Mouse (Mus musculus) neutrophil, adult 5-6 weeks (primary cell): ENCODE results near the gene Csmd2. TPM values are rescaled to one million over a fixed set of nuclear protein-coding genes. Genes with fewer than 3 reads are reported as not detected.

ENCODE experiments used
- ATAC-seq: fragments of 151-379, 151-347 bp; 2 replicates; pipeline ENCODE4 v1.8.0; 2017; ENCODE audit warnings: mild to moderate bottlenecking, moderate TSS enrichment; ENCODE audit not compliant: insufficient number of reproducible peaks, poor library complexity, low FRiP score, severe bottlenecking; ENCODE audit errors: extremely low read depth
- total RNA-seq: library from RNA; stranded (forward); fragments of 200-1000 nt; gene quantifications from 2 replicates; pipeline ENCODE4 v1.2.3, GENCODE M21; 2017

Gene Csmd2
- total RNA-seq, 1 experiment from 2014 or later = not detected

DNA sequence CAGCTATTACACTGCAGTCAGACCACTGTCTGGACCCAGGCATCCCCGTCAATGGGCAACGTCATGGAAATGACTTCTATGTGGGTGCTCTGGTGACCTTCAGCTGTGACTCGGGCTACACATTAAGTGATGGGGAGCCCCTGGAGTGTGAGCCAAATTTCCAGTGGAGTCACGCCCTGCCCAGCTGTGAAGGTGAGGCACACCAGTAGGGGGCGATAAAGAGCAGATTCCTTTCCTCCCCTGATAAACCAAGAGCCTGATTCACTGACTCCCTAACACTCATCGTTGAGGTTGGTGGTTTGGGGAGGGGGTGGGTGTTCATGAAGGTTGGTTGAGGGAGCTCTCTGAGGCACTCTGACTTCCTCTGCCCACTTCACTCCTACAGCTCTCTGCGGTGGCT lies 396.1 kb downstream of the Csmd2 start:
- ATAC-seq = no peak

DNA sequence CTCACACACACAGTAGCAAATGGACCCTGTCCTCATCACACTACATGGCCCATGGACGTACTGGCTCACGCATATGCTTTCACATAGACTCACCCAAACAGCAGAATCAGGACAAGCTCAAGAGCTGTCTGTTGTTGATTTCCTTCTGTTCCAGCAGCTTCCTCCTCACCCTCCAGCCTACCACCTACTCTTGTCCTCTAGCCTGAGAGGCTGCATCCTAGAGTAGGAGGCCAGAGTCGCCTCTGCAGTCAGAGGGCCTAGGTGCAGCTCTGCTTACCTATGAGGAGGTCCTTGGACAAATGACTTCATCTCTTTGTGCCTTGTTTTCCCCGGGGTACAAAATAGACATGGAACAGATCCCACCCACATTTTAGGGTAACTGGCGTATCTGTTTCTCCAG lies 403.8 kb downstream of the Csmd2 start:
- ATAC-seq = no peak

DNA sequence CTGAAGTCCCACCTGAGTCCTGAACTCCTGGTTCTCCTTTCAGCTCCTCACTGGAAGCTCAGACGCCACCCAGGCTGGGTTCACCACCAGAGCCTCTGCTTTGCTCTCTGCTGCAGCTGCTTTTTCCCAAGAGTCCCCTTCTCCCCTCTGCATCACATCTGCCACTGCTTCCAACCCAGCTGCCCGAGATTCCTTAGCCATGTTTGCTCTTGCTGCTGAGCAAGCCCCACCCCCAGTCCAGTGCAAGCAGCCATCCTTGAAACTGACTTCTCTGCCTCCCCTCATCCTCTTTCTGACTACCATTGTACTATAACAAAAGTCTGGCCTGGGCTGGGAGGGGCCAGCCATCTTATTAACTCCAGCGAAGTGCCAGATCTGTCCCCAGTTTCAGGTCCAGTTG lies 404.6 kb downstream of the Csmd2 start:
- no peak for ATAC-seq

DNA sequence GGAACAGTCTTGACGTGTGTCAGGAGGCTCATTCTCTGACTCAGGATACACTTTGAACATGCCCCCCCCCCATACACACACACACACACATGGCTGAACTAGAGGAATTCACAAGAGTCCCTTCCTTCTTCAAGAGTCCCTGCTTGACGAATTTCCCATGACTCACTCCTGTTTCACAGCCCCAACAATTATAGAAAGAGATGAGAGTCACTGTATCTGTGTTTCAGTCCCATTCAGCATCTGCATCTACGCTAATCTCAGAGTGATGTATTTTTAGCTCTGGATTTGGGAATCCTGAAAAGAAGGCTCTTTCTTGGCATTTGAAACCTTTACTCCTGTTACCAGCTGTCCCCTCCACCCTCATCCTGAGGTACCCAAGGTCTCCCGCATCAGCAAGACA lies 406.2 kb downstream of the Csmd2 start:
- ATAC-seq = no peak

DNA sequence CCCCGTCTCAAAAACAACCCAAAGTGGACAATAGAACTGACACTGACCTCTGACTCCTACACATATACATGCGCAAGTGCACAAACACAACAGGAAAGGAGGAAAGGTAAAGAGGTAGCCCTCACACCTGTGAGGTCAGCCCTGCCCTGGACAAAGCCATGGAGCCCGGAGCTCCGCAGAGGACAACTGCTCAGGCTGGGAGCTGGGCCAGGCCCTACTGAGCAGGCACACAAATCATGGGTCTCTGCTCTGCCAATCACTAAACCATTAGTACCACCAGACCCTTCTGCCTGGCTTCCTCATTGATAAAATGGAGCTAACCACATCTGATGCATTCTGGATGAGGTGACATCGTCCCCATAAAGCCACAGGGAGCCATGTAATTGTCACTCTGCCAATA lies 409.0 kb downstream of the Csmd2 start:
- ATAC-seq = no peak

DNA sequence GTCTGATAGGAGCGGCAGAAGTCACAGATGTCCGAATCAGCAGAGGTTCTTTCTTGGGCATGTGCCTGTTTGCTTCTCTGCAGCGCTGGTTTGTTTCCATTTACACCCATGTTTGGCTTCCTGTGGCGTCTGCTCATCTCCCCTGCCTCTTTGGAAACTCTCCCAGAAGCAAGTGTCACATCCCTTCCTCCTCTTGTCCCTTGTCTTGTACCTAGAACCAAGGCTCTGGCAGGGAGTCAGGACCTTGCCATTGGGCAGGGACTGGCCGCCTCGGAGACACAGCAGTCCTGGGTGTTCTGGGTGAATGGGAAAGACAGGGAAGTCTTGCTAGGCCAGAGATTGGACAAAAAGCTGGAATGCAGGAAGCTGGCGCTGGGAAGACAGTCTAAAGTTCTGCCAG lies 410.1 kb downstream of the Csmd2 start:
- no peak for ATAC-seq

DNA sequence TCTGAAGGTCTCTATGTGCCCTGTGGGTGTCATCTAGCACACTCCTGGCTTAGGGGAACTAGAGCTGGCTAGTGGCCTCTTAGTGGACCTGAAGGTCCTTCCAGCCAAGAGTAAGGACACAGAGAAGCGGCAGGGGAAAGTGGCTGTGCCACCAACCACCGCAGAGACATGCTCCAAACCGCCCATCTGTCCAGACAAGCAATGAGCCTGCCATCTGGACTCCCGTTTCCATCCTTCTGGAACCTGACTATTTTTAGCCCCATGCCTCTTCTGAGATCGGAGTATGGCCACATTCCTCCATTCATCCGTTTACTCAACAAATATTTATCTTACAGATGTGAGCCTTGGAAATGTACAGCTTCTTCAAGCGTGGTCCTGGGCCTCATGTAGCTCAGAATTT lies 411.3 kb downstream of the Csmd2 start:
- no peak for ATAC-seq

DNA sequence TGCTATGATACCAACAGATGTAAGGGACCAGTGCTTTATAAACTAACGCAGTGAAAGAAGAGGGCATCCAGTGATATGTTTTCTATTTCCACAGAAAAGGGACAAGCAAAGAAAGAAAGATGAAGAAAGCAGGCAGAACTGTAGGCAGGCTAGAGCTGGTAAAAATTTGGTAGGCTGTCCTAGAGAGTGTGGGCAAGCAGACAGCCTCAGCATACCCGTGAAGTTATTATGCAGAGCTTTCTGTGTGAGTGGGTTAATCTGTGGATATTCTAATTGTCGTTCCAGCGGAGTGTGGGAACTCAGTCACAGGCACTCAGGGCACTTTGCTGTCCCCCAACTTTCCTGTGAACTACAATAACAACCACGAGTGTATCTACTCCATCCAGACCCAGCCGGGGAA lies 412.4 kb downstream of the Csmd2 start:
- ATAC-seq = no peak

DNA sequence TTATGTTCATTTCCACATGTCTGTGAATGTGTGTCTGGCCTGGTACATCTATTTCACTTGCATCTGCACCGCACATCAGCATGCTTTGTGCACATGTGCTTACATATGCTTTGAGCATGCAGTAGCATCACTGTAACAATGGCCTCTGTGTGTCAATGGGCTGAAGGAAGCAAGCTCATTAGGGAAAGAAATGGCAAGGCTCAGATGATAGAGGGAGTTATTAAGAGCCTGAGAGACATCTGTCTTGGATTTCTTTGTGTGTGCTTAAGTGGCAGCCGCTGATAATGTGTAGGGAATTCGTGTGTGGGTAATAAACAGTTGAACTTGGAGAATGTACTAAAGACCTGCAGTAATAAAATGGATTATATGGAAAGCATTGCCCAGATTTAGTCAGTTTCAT lies 413.9 kb downstream of the Csmd2 start:
- no peak for ATAC-seq

DNA sequence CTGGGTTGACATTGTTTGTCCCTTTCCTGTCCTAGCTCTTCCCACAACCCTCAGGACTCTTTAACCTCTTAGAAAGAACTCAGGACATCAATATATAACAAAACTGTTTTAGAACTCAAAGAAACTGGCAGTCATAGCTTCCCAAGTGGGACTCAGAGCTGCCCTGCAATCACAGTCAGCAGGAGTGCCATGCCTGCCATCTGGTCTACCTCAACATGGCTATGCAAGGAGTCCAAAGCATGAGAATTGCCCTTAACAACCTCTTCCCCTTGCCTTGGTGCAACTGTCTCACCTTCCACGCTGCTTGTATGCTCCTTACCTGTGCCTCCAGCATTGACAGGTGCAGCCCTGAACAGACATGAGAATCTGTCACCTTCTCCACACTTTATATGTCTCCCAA lies 415.0 kb downstream of the Csmd2 start:
- no peak for ATAC-seq

DNA sequence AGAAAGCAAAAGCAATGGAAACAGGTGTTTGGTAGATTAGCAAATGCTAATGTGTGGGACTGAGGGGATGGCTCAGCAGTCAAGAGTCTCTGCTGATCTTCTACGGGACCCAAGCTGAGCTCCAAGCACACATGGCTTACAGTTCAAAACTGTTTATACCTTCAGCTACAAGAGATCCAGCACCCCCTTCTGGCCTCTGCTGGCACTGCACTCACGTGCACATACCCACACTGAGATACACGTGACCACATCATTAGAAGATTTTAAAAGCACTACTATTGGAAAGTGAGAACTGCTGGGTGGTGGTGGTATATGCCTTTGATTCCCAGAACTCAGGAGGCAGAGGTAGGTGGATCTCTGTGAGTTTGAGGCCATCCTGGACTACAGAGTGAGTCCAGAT lies 417.9 kb downstream of the Csmd2 start:
- ATAC-seq = no peak

DNA sequence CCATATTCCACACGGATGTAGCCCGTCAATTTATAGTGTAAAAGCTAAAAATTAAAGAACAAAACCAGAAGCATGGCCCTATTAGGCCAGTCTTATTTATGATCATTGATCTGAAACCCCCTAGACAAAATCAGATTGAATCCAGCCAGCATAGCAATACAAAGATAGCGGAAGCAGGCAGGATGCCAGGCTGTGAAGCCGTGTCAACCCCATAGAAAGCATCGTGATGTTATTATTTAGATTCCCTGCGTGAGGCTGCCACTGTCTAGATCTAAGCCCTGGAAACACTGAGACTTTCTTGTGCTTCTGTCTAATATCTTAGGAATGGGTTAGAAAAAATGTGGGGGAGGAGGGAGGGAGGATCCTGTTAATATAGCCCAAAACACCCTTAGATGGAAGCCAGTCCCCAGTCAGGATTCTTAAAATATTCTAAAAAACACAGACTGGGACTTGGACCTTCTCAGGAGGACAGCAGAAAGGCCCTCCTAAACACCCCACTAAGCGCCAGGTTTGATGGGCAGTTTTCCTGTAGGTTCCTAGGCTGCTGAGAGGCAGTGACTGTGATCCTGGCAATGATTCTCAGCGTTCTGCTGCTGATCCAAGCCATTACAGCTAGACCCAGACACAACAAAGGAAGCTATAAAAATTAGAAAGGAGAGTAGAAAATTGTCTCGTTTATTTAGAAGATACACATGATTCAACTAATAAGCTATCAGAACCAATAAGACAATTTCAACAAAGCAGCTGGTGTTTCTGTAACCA lies 419.6 kb downstream of the Csmd2 start:
- no peak for ATAC-seq

DNA sequence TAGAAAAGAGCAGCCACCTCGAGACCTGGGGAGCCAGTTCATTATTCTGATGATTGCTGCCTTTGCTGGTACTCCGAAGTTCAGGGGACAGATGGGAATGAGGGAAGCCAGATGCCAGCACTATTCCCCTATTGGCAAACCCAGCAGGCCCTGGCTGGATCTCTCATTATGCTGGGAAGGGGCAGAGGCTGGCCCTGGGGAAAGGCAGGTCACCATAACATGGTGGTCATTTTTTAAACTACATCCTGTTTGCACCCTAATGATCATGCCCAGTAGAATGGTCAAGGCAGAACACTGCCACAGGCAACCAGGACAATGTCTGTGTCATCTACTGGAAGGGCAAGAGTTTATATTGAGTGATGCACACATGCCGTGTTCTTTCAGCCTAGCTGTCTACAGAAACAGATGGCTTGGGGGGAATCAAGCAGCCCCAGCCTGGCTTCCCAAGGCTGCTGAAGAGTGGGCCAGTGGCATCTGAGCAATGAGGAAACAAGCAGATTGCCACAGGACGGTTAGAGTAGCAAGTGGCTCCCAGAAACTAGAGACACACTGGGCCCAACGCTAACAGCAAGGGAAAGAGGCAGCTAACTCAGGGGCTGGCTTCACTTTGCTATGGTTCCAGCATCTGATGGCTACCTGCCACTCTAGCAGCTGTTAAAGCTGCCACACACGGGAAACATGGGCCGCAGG lies 424.4 kb downstream of the Csmd2 start:
- ATAC-seq = no peak

DNA sequence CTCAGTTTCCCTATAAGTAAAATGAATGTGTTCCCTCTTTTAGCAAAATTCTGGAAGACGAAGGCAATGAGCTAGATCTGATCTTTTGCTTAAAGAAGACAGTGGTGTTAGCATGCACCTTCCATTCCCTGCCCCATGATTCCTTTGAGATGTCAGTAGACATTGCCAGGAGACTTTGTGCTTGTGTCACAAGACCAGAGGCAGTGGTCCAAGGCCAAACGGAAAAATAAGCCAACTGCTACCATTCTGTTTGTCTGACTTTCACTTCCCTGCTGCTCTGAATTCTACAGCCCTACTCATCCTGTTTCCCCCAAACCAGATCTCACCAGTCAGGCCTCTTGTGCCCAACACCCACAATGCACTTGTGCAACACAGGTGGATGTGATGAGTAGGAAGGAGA lies 427.1 kb downstream of the Csmd2 start:
- no peak for ATAC-seq

DNA sequence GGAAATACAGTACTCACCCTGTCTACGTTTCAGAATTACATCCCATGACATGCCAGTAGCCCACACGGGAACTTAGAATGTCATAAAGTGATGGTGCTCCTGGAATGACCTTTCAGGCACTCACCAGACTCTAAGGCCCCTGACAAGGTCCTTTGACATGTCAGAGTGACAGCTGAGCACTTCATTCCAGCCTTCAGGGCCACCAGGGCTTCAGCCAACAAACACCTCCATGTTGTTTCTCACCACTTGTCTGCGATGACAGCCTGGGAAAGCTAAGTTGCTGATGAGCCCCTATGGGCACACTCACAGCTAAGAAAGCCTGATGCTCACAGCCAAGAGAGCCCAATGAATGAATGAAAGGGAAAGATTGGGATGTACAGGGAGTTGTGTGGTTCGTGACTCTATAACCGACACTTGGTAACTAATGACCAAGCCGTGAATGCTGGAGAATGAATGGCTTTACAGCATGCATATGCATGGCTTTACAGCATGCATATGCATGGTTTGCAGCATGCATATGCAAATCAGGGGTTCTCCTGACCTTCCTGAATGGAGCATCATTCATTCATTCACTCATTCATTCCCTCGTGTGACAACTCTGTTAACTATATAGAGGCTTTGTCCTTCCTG lies 432.4 kb downstream of the Csmd2 start:
- no peak for ATAC-seq

DNA sequence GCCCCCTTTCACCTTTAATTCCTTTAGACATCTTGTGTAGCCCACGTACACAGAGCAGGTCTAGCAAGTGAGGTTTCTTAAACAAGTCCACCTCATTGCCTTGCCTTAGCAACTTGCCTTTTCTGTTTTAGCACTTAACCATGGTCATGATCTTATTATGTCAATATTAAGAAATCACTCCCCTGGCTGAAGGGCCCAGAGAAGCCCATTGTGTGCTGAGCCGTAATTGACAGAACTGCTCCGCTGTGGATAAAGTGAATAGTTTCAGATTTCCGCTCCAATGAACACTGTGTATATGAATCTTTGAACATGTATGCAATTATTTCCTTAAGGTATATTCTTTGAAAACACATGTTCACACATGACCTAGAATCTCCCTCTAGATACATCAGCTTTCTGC lies 434.8 kb downstream of the Csmd2 start:
- no peak for ATAC-seq

DNA sequence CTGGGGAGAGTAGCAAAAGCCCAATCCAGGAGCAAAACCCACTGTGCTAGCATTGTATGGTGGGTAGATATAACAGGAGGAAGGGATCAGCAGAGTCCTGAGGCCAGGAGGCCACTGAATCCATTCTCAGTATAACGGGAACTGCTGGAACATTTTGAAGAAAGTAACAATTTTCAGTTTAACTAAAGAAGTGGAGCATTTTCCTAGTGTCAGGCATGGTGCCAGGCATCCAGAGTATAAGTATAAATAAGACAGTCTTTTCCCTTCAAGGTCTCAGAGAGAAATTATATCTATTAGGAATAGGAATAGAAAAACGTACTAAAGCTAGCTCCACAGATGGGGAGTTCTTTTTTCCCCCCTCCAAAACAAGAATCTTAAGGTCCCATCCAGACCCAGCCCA lies 437.7 kb downstream of the Csmd2 start:
- ATAC-seq = no peak

DNA sequence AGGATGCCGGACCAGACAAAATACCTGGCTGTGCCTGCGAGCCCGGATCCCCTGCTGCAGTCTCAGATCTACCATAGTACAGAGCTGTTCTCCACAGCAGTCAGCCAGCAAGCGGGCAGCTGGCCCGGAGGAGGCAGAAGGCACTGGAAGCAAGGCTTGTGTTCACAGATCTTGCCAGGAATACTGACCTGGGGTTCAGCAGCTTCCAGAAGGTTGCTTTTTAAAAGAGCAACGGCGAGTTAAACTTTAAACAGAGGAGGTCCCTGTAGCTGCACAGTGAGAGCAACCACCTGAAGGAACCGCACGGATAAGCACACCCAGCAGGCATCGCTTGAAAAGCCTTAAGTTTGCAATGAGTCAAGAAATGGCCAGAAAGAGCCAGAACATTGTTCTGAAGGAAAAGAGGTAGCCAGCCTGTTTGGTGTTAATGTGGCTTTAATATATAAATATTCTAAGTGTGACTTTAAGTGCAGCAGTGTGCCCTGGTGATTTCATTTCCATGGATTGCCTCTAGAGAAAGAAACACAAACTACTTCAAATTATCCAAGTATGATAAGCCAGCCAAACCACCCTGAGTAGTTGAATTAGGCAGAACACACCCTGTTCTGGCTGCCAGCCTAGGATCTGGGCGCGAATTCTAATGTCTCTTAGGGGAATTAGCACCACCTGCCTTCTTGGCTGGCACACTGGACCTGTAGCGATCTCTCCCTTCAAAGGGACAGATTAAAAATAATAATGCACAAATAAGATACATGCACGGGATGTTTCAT lies 439.8 kb downstream of the Csmd2 start:
- ATAC-seq = no peak

DNA sequence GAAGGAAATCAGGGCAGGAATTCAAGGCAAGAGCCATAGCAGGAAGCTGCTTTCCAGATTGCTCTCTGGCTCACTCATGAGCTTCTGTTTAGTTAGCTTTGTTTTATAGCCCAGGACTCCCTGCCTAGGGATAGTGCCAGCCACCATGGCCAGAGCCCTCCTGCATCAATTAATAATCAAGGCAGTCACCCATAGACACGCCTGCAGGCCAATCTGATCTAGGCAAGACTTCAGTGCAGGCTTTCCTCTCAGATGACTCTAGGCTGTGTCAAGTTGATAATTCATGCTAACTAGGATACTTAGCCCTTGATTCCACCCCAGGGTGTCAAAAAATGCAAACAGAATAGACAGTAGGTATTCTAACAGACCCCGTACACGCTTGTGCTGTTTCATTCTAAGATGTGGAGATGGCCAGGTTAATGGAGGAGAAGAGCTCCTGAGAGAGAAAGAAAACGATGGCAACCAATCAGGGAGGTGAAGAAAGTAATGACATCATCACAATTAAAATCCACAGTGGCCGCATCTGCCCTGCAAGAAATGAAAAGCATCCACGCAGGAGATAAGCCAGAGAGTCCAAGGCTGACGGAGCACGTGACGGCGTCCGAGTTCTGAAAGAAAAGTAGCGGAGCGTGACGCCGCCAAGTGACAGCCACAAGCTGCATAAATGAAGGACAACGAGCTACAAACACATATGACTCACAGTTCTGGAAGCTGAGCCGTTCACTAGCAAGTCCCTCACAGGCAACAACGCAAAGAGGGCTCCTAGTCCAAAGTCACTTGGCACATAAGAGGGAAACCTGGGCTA lies 440.8 kb downstream of the Csmd2 start:
- no peak for ATAC-seq
